Mouse (Mus musculus) small intestine, adult 2 months (tissue): ENCODE measurements around the gene Ikzf3. TPM values are rescaled to one million over a fixed set of nuclear protein-coding genes. Genes with fewer than 3 reads are reported as not detected.

Source experiments
- H3K27ac ChIP-seq: fragments of 200-500 bp; 2 replicates; pipeline ENCODE4 v1.5.1; 2012; ENCODE audit warnings: low read depth, low read length, control low read depth, inconsistent platforms; ENCODE audit not compliant: insufficient read depth
- H3K27me3 ChIP-seq: fragments of 200-500 bp; 2 replicates; pipeline ENCODE4 v1.6.1; 2012; ENCODE audit warnings: mild to moderate bottlenecking, moderate library complexity, low read length, inconsistent platforms; ENCODE audit not compliant: control insufficient read depth, insufficient read depth
- H3K36me3 ChIP-seq: fragments of 200-500 bp; 2 replicates; pipeline ENCODE4 v1.6.1; 2012; ENCODE audit warnings: mild to moderate bottlenecking, low read length, control low read depth, inconsistent platforms; ENCODE audit not compliant: control insufficient read depth, insufficient read depth
- H3K4me1 ChIP-seq: fragments of 200-500 bp; 2 replicates; pipeline ENCODE4 v1.6.1; 2012; ENCODE audit warnings: low read length, inconsistent platforms, mixed read lengths; ENCODE audit not compliant: control insufficient read depth, insufficient read depth, insufficient read length
- H3K4me3 ChIP-seq: fragments of 200-500 bp; 2 replicates; pipeline ENCODE4 v1.5.1; 2012; ENCODE audit warnings: low read depth, mild to moderate bottlenecking, control low read depth, inconsistent platforms, low read length, moderate library complexity
- CTCF ChIP-seq: fragments of 200-500 bp; IDR thresholded peaks from 2 replicates; pipeline ENCODE4 v1.5.1; 2012; ENCODE audit warnings: low read depth, mild to moderate bottlenecking, control low read depth, inconsistent platforms, low read length, moderate library complexity, mixed read lengths; ENCODE audit not compliant: insufficient replicate concordance, insufficient read length; ENCODE audit errors: extremely low read depth
- POLR2A ChIP-seq: fragments of 200-500 bp; IDR thresholded peaks from 2 replicates; pipeline ENCODE4 v1.6.1; 2012; ENCODE audit warnings: low read depth, mild to moderate bottlenecking, control low read depth, inconsistent platforms, low read length, moderate library complexity
- WGBS: fragments of 180-500 bp; shearing (Covaris S2); methylation state at CpG from one replicate; pipeline ENCODE4 v1.1.7; 2018; 5-methylcytosine and 5-hydroxymethylcytosine counted together
- polyA plus RNA-seq: library from polyadenylated mRNA; depleted of rRNA; stranded (reverse); fragments of >200 nt; gene quantifications from 2 replicates; pipeline ENCODE4 v1.2.3, GENCODE M21; 2012

Gene Ikzf3
- polyA plus RNA-seq, 1 experiment = 9.7 TPM

DNA sequence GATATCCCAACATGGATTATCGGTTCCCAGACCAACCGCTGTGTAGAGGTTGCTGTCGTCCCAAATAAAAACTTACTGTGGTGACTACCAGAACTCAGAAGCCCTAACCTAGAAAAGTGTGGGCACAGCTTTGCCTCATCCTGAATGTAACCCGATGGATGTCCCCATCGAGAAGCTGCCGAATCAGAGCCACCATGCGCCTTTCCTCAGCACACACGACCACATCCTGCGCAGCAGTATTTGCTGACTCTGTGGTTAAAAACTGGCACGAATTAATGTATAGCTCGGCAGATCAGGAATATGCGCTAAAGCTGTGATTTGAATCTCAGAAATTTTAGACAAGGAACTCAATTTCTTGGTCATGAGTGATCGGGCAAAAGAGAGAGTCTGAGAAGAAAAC lies 33.0 kb downstream of the Ikzf3 start:
- TF ChIP-seq CTCF (no peak), POLR2A (no peak)
- H3K4me1 ChIP-seq = no peaks in the 10 kb centered on the region
- 84% methylated on average over 13 of the region's 13 CpGs for WGBS

DNA sequence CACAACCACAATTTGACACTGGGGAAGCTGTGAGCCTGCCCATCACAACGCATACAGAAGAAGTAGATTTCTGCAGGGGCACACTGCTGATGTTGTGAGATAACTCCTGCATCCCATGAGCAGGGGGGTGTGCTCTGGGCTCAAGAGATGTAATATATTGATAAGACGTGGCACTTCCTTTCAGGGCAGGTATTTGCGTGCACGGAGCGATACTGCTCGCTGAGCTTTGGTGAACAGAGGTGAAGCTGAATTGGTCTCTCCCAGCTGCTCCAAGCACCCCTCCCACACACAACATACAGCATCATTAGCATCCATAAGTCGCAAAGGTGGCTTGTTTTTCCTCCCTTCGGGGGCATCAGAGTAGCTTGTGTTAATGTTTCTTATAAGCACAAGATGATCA lies 35.7 kb downstream of the Ikzf3 start:
- WGBS = 72% methylated on average over 8 of the region's 8 CpGs
- Histone ChIP-seq H3K27ac (no peak overlapping the region), H3K27me3 (no peaks in the 10 kb centered on the region), H3K36me3 (no peaks in the 10 kb centered on the region), H3K4me3 (no peak overlapping the region), H3K4me1 (no peaks in the 10 kb centered on the region)
- TF ChIP-seq CTCF = no peak
- no peak for TF ChIP-seq POLR2A

More for the DNA sequence above, 33.0 kb downstream of the Ikzf3 start:
- Histone ChIP-seq H3K27ac (no peak overlapping the region), H3K36me3 (no peaks in the 10 kb centered on the region), H3K27me3 (no peaks in the 10 kb centered on the region; the same call in 1 of the 2 replicates), H3K4me3 (no peak overlapping the region)

DNA sequence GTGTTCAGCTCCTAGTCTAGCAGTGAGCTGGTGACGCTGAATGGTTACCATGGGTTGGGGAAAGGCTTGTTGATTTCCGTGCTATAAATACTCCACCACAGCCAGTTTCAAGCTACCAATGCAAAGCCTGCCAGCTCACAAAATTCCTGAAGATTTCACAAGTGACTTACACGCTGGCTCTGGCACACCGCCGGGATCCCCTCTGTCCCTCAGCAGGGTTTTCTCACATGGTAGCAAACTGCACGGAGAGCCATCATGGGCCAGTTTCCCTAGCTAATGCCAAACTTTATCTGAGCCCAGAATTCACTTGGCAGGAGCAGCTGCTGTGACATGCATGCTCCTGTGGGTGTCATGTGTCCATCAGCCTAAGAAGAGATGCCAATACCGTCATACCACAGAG lies 36.4 kb downstream of the Ikzf3 start:
- 72% methylated on average over 7 of the region's 7 CpGs for WGBS
- no peaks in the 10 kb centered on the region for H3K27me3 ChIP-seq
- no peaks in the 10 kb centered on the region for H3K4me1 ChIP-seq
- no peak for TF ChIP-seq POLR2A
- TF ChIP-seq CTCF = no peak
- H3K36me3 ChIP-seq = no peaks in the 10 kb centered on the region
- H3K27ac ChIP-seq = no peak overlapping the region
- no peak overlapping the region for H3K4me3 ChIP-seq

DNA sequence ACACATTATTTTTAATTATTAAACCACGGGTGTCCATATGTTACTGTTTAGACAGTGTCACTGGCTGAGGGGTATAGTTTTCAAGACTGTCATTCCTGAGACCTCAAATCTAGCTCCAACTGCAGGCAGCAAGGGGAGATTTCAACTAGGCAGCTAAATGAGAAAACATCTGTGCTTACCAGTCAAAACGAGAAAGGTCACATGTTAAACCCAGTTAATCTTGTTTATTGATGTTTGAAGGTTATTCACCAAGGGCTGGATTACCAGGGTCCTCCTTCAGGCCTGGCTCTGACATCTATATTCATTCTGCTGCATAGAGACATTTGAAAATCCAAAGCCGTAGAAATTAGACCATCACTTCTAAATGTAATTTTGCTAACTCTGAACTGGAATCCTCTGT lies 40.9 kb downstream of the Ikzf3 start:
- no peaks in the 10 kb centered on the region for H3K36me3 ChIP-seq
- no peaks in the 10 kb centered on the region for H3K27me3 ChIP-seq
- no peak overlapping the region for H3K4me3 ChIP-seq
- WGBS = 45% methylated on average over 3 of the region's 3 CpGs
- TF ChIP-seq CTCF (no peak), POLR2A (no peak)
- no peaks in the 10 kb centered on the region for H3K4me1 ChIP-seq
- no peak overlapping the region for H3K27ac ChIP-seq

DNA sequence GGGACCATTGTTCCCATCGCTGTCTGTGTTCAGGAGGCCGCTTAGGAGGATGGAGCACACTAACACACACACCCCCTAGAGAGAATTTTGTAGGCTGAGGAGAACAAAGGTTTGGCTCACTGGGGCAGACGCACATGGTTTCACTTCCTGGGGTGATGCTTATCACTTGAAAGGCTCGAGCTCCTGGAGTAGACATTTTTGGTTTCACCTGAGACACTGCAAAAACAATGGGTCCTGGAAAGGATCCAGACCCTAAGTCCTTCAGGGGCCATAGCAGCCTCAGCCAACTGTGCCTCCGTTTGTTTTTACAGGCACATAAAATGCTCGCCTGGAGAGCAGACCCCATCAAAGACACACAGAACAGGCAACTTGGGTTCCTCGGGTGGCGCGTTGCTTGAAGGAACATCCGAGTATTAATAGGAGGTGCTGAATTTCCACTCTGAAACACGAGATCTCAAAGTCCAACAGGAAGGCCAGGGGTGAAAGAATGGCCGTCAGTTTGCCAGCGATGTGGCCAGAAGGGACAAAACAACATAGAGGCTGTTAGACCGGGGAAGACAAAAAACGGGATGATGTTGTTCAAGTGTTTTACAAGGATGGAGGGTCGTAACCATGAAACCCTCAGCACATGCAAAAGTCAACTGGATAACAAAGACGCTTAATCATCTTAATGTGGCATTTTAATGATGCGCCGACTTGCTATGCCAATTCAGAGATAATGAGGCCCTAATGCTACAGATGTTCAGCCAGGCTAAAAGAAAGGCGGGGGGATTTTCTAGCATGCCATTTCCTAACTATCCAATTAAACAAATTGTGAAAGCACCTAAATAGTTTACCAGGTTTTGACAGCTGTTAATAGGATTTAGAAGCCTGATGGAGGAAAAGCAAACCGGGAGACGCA lies 48.2 kb downstream of the Ikzf3 start:
- Histone ChIP-seq H3K4me3 (no peak overlapping the region), H3K36me3 (no peaks in the 10 kb centered on the region), H3K27me3 (no peaks in the 10 kb centered on the region), H3K27ac (no peak overlapping the region), H3K4me1 (no peaks in the 10 kb centered on the region)
- 47% methylated on average over 22 of the region's 22 CpGs for WGBS
- TF ChIP-seq CTCF (no peak), POLR2A (no peak)

DNA sequence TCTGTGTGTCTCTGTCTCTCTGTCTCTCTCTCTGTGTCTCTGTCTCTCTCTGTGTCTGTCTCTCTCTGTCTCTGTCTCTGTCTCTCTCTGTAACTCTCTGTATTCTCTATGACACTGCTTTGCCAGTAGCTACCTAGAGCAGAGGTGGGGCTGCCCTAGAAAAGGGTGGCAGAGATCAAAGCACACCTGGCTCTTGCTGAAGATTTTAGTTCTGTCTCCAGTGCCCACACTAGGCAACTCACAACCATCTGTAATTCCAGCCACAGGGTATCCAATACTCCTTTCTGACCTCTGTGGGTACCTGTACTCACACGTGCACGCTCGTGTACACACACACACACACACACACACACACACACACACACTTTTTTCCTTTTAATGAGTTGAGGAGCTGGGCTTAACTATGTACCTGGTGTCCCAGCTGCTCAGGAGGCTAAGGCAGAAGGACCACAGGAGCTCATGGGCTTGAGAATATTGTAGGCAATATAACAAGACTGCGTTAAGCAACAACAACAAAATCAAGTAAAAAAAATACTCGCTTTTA lies 50.6 kb downstream of the Ikzf3 start:
- Histone ChIP-seq H3K4me1 (no peaks in the 10 kb centered on the region), H3K36me3 (no peaks in the 10 kb centered on the region), H3K27ac (no peak overlapping the region), H3K4me3 (no peak overlapping the region), H3K27me3 (no peaks in the 10 kb centered on the region)
- no peak for TF ChIP-seq POLR2A
- no peak for TF ChIP-seq CTCF
- WGBS = 82% methylated on average over 5 of the region's 5 CpGs

DNA sequence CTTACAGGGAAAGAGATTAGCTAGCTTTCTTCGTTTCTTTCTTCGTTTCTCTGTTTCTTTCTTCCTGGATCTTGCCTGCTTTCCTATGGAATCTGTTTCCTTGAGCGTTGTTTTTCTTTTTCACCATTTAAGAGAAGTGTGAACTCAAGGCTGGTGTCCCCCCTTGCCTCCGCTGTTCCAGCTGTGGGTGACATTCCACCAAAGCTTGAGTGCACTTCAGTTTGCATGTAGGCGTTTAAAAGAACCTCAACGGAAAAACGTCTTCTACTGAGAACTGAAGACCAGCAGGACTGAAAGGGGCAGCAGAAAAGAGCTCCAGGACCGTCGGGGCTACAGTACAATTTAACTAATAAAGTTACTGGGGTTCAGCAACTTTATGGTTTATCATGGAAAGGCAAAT lies 52.4 kb downstream of the Ikzf3 start:
- peak overlapping the region; percentile 40 for H3K27ac ChIP-seq
- no peak overlapping the region for H3K4me3 ChIP-seq
- H3K36me3 ChIP-seq = no peaks in the 10 kb centered on the region
- H3K4me1 ChIP-seq = no peaks in the 10 kb centered on the region
- H3K27me3 ChIP-seq = no peaks in the 10 kb centered on the region
- WGBS = 72% methylated on average over 9 of the region's 9 CpGs
- no peak for TF ChIP-seq CTCF
- TF ChIP-seq POLR2A = no peak
